Mouse (Mus musculus) olfactory bulb, adult 2 months (tissue): ENCODE measurements at regions not wholly inside any gene's neighbourhood (a gene's known extent, or its start where the extent isn't known, plus 50 kb on each side); places are given as distances from the start of the nearest gene placed in this dataset.

Experiments
- CTCF ChIP-seq: fragments of 200-500 bp; IDR thresholded peaks from 2 replicates; pipeline ENCODE4 v1.5.1; 2012; ENCODE audit warnings: low read depth, mild to moderate bottlenecking, low read length, moderate library complexity; ENCODE audit not compliant: insufficient read depth
- POLR2A ChIP-seq: fragments of 200-500 bp; IDR thresholded peaks from 2 replicates; pipeline ENCODE4 v1.6.1; 2012; ENCODE audit warnings: mild to moderate bottlenecking, low read depth, low read length, moderate library complexity; ENCODE audit not compliant: insufficient read depth

DNA sequence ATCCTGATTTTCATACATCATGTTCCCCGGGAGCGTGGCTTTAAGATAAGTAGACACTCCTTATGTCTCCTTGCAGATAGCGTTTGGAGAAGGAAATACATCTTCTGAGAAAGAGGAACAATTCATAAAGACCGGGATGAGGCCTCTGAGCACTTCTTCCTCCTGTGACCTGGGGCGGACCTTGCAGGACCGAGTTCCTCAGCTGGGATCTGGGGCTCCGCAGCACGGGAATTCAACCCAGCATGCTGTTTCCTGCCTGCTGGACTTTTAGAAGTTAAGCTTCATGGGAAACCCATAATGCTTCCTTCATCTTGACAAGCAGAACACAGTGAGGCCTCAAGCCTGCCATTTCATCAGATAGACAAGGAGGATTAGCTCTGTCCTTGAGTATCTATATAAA lies 491.4 kb downstream of the Fam19a5 start:
- TF ChIP-seq CTCF (no peak), POLR2A (no peak)
